Mouse (Mus musculus) lung, adult 18-20 months (tissue): Measurements from ENCODE around the gene Prima1.

Experiments used
- DNase-seq, 2 experiments: peaks; one replicate each; pipeline ENCODE4 v3.0.0; 2022; ENCODE audit warnings: mixed read lengths in 2 of 2

Gene Prima1

GRCm38 (mm10) chr12:103223671-103224070 is 18.3 kb downstream of the Prima1 start:
- no peak for DNase-seq

GRCm38 (mm10) chr12:103215877-103216610 is 25.9 kb downstream of the Prima1 start:
- no peak for DNase-seq

GRCm38 (mm10) chr12:103214797-103215196 is 27.2 kb downstream of the Prima1 start:
- no peak for DNase-seq

GRCm38 (mm10) chr12:103214270-103214669 is 27.7 kb downstream of the Prima1 start:
- no peak for DNase-seq

- DNase-seq: no peak
Observed at GRCm38 (mm10) chr12:103213591-103213990, 28.4 kb downstream of the Prima1 start.

- DNase-seq: no peak
Observed at GRCm38 (mm10) chr12:103211078-103211477, 30.9 kb downstream of the Prima1 start.

GRCm38 (mm10) chr12:103209581-103209980 is 32.4 kb downstream of the Prima1 start:
- no peak for DNase-seq

DNA sequence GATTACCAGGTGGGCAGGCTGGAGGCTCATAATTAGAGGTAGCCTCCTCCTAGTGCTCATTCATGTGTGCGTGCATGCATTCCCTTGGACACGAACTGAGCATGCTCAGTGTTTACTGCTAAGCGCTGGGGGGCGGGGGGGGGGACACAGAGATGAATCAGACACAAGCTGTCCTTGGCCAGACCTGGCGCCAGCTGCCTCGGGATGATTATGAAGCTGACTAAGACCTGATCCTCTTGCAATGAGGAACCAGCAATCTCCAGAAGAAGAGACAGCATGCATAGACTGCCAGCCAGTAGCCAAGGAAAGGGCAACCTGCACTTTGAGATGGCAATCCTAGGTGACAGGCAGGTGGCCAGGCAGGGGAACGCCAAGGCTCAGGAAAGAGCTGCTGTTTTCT is 36.4 kb downstream of the Prima1 start:
- DNase-seq: no peak

DNA sequence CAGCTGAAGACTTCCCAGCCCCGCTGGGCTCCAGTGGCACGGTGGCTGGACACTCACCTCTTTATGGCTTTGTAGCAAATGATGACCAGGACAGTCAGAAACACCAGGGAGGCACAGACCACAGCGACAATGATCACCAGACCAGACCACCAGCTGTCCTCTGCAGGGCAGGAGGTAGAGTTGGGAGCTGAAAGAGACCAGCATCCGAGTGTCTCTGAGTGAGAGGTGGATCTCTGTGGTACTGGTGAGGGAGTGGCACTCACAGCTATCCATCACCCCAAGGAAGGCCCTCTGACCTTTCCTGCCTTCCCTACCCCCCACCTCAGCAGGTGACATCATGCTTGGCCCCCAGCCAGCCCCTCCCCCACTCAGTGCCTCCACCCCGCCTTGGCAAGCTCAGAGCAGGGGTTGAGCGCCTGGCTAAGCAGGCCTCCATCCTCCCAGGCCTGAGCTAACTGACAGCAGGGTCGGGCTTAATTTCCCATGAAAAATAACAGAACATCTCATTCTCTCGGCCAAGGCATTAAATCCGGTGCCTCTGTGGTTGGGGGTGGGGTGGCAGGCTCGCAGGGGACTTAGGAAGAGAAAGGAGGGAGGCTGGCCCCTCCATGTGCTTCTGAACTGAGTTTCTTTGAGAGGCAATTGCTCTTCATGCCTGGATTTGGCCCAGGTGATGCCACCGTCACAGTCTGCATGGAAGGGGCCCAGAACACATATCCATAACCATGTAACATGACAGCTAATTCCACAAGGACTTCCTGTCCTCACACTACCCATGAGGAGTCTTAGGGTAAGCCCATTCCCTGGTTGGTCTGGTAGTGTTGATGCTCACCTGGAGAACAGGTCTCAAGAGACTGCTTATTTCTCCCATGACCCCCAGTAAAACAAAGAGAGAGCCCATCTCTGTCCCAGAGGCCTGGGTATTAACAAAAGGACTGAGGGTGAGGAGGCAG is 39.1 kb downstream of the Prima1 start:
- no peak for DNase-seq

- no peak for DNase-seq
Observed at GRCm38 (mm10) chr12:103192996-103193395, 49.0 kb downstream of the Prima1 start.

DNA sequence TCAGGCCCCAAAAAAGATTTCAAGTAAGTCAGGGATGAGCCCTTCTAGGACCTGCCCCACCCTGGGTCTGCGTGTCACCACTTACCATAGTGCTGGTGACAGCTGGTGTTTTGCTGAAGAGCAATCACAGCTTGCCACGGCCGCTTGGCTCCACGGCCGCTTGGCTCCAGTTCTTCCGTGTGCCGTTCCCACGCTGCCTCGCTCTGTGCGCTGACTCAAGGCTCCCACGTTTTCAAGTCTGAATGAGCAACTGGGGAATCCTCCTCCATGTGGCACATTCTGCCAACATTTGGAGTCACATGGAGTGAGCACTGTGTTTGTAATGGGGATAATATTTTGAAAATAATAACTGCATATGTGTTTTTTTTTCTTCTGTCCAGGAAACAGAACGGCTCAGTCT is 52.2 kb downstream of the Prima1 start:
- peak in 1 of 2 experiments; percentile 2 for DNase-seq

DNA sequence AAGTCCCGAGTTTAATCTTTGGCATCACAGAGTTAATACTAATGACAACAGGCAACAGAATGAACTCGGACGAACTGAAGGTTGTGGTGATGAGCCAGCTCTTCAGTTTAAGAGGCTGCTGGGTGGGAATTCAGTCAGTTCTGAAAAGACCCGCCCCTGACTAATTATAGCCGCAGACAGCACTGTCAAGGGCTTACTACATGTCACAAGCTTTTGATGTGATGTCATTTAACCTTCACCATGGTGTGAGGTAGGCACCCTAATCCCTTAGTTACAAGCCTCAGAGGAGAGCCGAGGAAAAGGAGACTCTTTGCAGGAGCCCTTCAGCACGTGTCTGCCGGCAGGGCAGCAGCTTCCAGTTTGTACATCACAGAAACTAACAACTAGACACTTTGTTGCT is 53.7 kb downstream of the Prima1 start:
- DNase-seq: no peak

GRCm38 (mm10) chr12:103187020-103187419 is 54.9 kb downstream of the Prima1 start:
- no peak for DNase-seq

DNA sequence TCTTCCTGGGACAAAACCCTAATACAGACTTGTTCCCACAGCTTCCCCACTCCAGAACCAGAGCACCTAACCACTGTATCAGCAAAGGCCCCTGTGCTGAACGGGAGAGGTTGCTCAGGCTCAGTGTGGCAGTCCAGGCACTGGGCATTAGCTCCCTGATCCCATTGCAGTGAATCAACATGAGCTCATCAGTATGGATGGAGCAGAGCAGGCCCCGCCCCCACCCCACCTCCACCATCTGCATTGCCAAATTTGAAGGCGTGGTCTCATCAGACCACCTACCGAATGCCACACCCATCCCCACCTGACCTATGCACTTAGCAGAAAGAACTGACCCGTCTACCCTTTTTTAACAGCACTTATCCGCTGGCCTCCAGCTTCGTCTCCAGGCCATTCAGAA is 58.9 kb downstream of the Prima1 start:
- peak in 1 of 2 experiments; percentile 14 for DNase-seq

GRCm38 (mm10) chr12:103168892-103169291 is 73.1 kb downstream of the Prima1 start:
- DNase-seq: no peak

DNA sequence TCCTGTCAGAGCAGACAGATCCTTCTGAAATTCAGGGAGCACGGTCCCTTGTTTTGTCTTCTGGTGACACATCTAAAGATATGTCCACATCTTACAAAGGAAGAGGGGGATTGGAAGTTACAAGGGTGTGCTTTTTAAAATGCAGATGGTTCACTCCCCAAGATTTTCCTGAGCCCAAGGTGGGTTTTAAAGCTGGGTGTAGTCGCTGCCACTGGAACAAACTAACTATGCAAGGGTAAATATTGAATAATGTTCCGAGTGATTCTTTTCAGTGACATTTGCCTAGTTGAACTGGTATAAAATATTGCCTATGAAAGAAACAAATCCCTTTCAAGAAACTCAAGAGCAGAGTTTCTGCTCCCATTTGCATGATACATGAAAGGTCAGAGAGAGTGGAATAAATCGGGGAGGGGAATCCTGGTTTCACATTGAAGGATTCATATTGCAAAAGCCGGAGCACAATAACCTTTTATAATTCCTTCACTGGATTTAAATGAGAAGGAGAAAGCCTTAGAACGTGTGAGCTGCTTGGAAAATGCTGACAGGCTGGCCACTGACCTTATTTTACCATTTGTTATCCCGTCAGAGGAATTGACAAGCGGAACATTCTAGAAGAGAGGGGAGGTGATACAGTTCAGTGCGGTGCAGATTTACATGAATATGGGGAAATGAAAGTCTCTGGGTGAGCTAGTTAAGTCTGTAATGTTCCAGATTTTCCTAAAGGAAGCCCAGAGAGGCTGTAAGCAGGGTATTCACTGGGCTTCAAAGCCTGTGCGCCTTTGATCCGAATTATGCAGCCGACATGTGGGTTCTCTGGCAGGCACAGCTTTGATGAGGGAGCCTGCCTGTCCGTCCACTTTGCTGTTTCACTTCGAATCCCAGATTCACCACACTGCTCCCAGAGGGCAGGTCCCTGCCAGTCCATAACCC is 77.6 kb downstream of the Prima1 start:
- DNase-seq: no peak

DNA sequence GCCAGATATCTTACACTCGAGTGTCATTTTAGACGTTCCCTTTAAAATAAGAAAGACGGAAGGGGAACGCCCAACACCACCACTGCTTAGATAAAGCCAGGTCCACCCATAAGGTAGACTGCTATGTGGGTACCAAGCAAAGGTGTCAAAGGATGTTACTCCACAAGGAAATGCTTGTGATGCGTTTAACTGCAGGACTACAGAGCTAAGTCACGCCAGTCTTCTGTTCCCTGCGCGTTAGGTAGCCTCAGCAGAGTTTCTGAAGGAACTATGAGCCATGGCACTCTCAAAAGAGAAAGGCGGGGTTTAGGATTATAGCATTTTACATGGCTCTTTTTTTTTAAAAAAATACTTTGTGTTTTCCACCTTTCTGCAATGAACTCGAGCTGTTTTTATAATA is 78.4 kb downstream of the Prima1 start:
- DNase-seq: no peak

GRCm38 (mm10) chr12:103160721-103161120 is 81.2 kb downstream of the Prima1 start:
- DNase-seq: no peak

DNA sequence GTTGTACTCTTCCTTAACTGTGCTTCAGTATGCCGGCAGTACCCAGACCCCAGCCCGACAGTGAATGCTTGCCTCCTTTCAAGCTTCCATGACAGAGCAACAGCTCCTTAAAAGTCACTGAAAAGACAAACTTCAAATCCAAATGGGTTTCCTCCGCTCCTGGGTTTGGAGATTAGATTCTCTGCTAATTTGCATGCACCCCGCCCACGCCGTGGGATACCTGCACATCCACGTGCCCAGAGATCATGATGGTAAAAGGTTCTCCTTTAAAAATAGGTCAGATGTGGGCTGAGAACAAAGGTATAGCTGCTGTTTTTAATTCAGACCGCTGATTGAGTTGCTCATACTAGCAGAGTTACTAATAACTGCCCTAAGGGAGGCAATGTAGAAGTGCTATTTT is 82.9 kb downstream of the Prima1 start:
- no peak for DNase-seq

DNA sequence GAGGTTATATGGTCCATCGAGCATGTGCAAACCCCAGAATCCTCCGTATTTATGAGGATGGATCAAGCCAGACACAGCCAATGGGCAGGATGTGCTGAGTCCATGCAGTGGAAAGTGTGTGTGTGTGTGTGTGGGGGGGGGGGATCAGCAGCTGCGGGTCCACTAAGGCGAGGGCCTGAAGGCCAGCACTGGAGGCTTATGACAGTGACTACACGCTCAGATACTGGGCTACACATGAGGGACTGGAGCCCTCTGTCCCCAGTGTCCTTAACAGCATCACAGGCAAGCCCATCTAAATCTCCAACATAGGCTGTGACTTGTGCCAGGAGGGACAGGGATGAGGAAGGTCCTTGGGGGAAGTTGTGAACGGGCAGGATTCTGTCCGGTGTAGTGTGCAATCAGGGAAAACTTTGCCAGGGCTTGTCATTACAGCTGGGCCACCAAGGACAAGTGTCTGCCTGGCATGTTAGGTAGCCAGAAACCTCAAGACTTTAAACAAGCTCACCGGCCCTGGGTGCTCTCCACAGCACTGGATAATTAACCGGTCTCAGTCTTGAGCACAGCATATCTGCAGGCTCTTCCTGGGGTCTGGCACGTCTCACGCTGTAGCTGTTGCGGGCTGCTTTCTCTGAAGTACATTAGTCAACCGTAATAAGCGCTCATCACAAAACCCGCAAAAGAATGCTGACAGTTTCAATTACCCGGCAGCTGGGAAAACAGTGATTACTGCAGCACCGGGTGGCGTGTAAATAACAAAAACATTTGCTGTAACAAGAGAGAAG is 84.6 kb downstream of the Prima1 start:
- DNase-seq: no peak

DNA sequence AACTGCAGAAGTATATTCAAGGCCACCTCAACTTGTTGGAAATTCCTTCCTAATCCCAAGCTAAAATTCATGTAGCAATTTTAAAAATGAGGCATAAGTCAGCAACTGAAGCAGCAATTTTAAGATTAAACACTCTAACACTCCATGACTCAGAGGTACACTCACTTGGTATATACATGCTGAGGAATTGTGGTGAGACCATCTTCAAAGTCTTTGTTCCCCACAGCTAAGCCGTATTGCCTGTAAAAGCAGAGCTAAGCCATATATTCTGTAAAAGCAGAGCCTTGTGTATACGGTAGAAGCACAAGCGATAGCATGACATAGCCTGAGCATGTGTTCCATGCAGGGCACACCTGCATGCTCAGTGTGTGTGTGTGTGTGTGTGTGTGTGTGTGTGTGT is 86.5 kb downstream of the Prima1 start:
- DNase-seq: no peak

- DNase-seq: no peak
Observed at GRCm38 (mm10) chr12:103154927-103155326, 87.0 kb downstream of the Prima1 start.
